Mouse (Mus musculus) leukemia stem cell, adult 10-12 weeks (primary cell): Measurements from ENCODE around the gene Cyb561. TPM values are rescaled to one million over a fixed set of nuclear protein-coding genes. Genes with fewer than 3 reads are reported as not detected.

Source experiments
- polyA plus RNA-seq: library from polyadenylated mRNA; stranded (reverse); fragments of >175 nt; gene quantifications from 2 replicates; pipeline ENCODE4 v1.2.3, GENCODE M21; 2012; ENCODE audit warnings: low replicate concordance

Cyb561 gene
- polyA plus RNA-seq, result 0.44 TPM in 1 of 2 replicates, not detected in the other

GRCm38 (mm10) chr11:105952911-105953386, at the start of gene Cyb561:
Gene Cyb561 (minus strand): TSS chr11:105953336.

DNA sequence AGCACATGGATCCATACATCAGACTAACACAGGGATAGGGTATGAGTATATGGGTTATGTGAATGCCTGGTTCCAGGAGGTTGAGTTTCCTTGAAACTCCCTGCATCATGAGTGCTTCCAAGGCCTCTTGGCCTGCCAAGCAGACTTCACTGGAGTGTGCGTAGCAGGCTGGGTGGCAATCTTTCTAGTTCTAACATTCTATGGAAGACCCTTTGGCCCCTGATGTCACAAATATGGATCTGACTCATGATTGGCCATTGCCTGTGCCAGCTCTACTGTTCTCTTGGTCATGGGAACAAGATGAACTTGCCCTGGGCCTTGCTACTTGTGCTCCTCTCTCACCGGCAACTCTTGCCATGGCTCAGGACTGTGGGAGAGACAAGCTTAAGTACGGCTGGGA, 41.2 kb upstream of the Cyb561 start, which contains the start of gene Ace3:
Ace3 (plus strand) TSS at position 301 of the 400 bp plus-strand sequence.

GRCm38 (mm10) chr11:105967741-105968574, 14.8 kb upstream of the Cyb561 start, which contains the start of gene Ace:
Gene Ace (plus strand): TSS chr11:105967945.

Other genes starting within 250 kb of the Cyb561 start
- gene Ace, start 14.6 kb upstream of the Cyb561 start, polyA plus RNA-seq, result 5.4 and 11.1 TPM in 2 replicates
- not detected in 2 replicates for gene Ace3, start 41.3 kb upstream of the Cyb561 start, polyA plus RNA-seq
- gene Kcnh6, start 54.8 kb upstream of the Cyb561 start, polyA plus RNA-seq, result not detected in 2 replicates
- gene Dcaf7, start 83.5 kb upstream of the Cyb561 start, polyA plus RNA-seq, result 34.4 and 37.9 TPM in 2 replicates
- 15.6 and 22.6 TPM in 2 replicates for gene Taco1, start 112.7 kb upstream of the Cyb561 start, polyA plus RNA-seq
- gene Map3k3, start 131.3 kb upstream of the Cyb561 start, polyA plus RNA-seq, result 4.8 and 5.7 TPM in 2 replicates
- not detected in 2 replicates for gene Gm10840, start 207.5 kb upstream of the Cyb561 start, polyA plus RNA-seq
- gene Limd2, start 207.5 kb upstream of the Cyb561 start, polyA plus RNA-seq, result 142 and 144 TPM in 2 replicates
- gene Strada, start 248.8 kb upstream of the Cyb561 start, polyA plus RNA-seq, result 49.2 and 63.9 TPM in 2 replicates